Mouse (Mus musculus) small intestine, adult 2 months (tissue): ENCODE data around the gene Fbxl13. TPM values are rescaled to one million over a fixed set of nuclear protein-coding genes. Genes with fewer than 3 reads are reported as not detected.

ENCODE experiments used
- H3K27ac ChIP-seq: fragments of 200-500 bp; 2 replicates; pipeline ENCODE4 v1.5.1; 2012; ENCODE audit warnings: low read depth, low read length, control low read depth, inconsistent platforms; ENCODE audit not compliant: insufficient read depth
- H3K27me3 ChIP-seq: fragments of 200-500 bp; 2 replicates; pipeline ENCODE4 v1.6.1; 2012; ENCODE audit warnings: mild to moderate bottlenecking, moderate library complexity, low read length, inconsistent platforms; ENCODE audit not compliant: control insufficient read depth, insufficient read depth
- H3K36me3 ChIP-seq: fragments of 200-500 bp; 2 replicates; pipeline ENCODE4 v1.6.1; 2012; ENCODE audit warnings: mild to moderate bottlenecking, low read length, control low read depth, inconsistent platforms; ENCODE audit not compliant: control insufficient read depth, insufficient read depth
- H3K4me1 ChIP-seq: fragments of 200-500 bp; 2 replicates; pipeline ENCODE4 v1.6.1; 2012; ENCODE audit warnings: low read length, inconsistent platforms, mixed read lengths; ENCODE audit not compliant: control insufficient read depth, insufficient read depth, insufficient read length
- H3K4me3 ChIP-seq: fragments of 200-500 bp; 2 replicates; pipeline ENCODE4 v1.5.1; 2012; ENCODE audit warnings: low read depth, mild to moderate bottlenecking, control low read depth, inconsistent platforms, low read length, moderate library complexity
- CTCF ChIP-seq: fragments of 200-500 bp; IDR thresholded peaks from 2 replicates; pipeline ENCODE4 v1.5.1; 2012; ENCODE audit warnings: low read depth, mild to moderate bottlenecking, control low read depth, inconsistent platforms, low read length, moderate library complexity, mixed read lengths; ENCODE audit not compliant: insufficient replicate concordance, insufficient read length; ENCODE audit errors: extremely low read depth
- POLR2A ChIP-seq: fragments of 200-500 bp; IDR thresholded peaks from 2 replicates; pipeline ENCODE4 v1.6.1; 2012; ENCODE audit warnings: low read depth, mild to moderate bottlenecking, control low read depth, inconsistent platforms, low read length, moderate library complexity
- WGBS: fragments of 180-500 bp; shearing (Covaris S2); methylation state at CpG from one replicate; pipeline ENCODE4 v1.1.7; 2018; 5-methylcytosine and 5-hydroxymethylcytosine counted together
- polyA plus RNA-seq: library from polyadenylated mRNA; depleted of rRNA; stranded (reverse); fragments of >200 nt; gene quantifications from 2 replicates; pipeline ENCODE4 v1.2.3, GENCODE M21; 2012; rRNA removed

The Fbxl13 gene
- polyA plus RNA-seq = not detected in 2 replicates

- Histone ChIP-seq H3K4me3 (peak within 1 kb of the TSS; percentile 93), H3K27ac (peak within 1 kb of the TSS; percentile 50), H3K36me3 (peaks cover 17% of the 10 kb centered on the region), H3K27me3 (no peaks in the 10 kb centered on the region), H3K4me1 (peaks cover 2% of the 10 kb centered on the region; the same call in 1 of the 2 replicates)
- WGBS = 2% methylated on average over 39 of the region's 40 CpGs
- no peak for TF ChIP-seq CTCF
- peak; percentile 58; the same call in 1 of the 2 replicates for TF ChIP-seq POLR2A
Observed at GRCm38 (mm10) chr5:21645439-21646132, at the start of gene Fbxl13, which contains the start of gene Armc10. Gene Fbxl13, minus strand, starts transcription at chr5:21645634. Gene Armc10, plus strand, starts transcription at chr5:21645813.

- TF ChIP-seq POLR2A (no peak), CTCF (no peak)
- H3K27ac ChIP-seq = no peak overlapping the region
- 39% methylated on average over 3 of the region's 3 CpGs for WGBS
- H3K36me3 ChIP-seq = no peaks in the 10 kb centered on the region
- no peak overlapping the region for H3K4me3 ChIP-seq
- H3K4me1 ChIP-seq = peaks cover 10% of the 10 kb centered on the region; the same call in 1 of the 2 replicates
- H3K27me3 ChIP-seq = no peaks in the 10 kb centered on the region
Observed at GRCm38 (mm10) chr5:21694854-21695490, 49.5 kb upstream of the Fbxl13 start.

- Histone ChIP-seq H3K27ac (no peak overlapping the region), H3K27me3 (no peaks in the 10 kb centered on the region), H3K4me1 (peaks cover 10% of the 10 kb centered on the region; the same call in 1 of the 2 replicates), H3K4me3 (no peak overlapping the region), H3K36me3 (0 out of 2 replicates have a peak, but pooled peaks cover 1% of the 10 kb centered on the region)
- WGBS = 13% methylated on average over 3 of the region's 3 CpGs
- TF ChIP-seq CTCF (no peak), POLR2A (no peak)
Observed at GRCm38 (mm10) chr5:21693372-21693870, 48.0 kb upstream of the Fbxl13 start.

GRCm38 (mm10) chr5:21692230-21692629 is 46.8 kb upstream of the Fbxl13 start:
- 0 out of 2 replicates have a peak, but pooled peaks cover 1% of the 10 kb centered on the region for H3K36me3 ChIP-seq
- TF ChIP-seq POLR2A = no peak
- TF ChIP-seq CTCF = no peak
- H3K27ac ChIP-seq = no peak overlapping the region
- peaks cover 10% of the 10 kb centered on the region; the same call in 1 of the 2 replicates for H3K4me1 ChIP-seq
- H3K27me3 ChIP-seq = no peaks in the 10 kb centered on the region
- H3K4me3 ChIP-seq = no peak overlapping the region
- 80% methylated on average over 5 of the region's 5 CpGs for WGBS

GRCm38 (mm10) chr5:21687042-21687441 is 41.6 kb upstream of the Fbxl13 start:
- TF ChIP-seq POLR2A (no peak), CTCF (no peak)
- 0 out of 2 replicates have a peak, but pooled peaks cover 1% of the 10 kb centered on the region for H3K36me3 ChIP-seq
- H3K27me3 ChIP-seq = no peaks in the 10 kb centered on the region
- H3K4me3 ChIP-seq = no peak overlapping the region
- H3K4me1 ChIP-seq = no peaks in the 10 kb centered on the region
- H3K27ac ChIP-seq = no peak overlapping the region
- 75% methylated on average over 4 of the region's 4 CpGs for WGBS

- no peak overlapping the region for H3K27ac ChIP-seq
- 87% methylated on average over 10 of the region's 10 CpGs for WGBS
- TF ChIP-seq POLR2A (no peak), CTCF (no peak)
Observed at GRCm38 (mm10) chr5:21685001-21685400, 39.6 kb upstream of the Fbxl13 start.

GRCm38 (mm10) chr5:21683811-21684210 is 38.4 kb upstream of the Fbxl13 start:
- Histone ChIP-seq H3K4me3 (no peak overlapping the region), H3K27ac (no peak overlapping the region), H3K4me1 (no peaks in the 10 kb centered on the region), H3K27me3 (no peaks in the 10 kb centered on the region), H3K36me3 (no peaks in the 10 kb centered on the region)
- WGBS = 99% methylated on average over 9 of the region's 9 CpGs
- TF ChIP-seq CTCF (no peak), POLR2A (no peak)

More at GRCm38 (mm10) chr5:21685001-21685400, 39.6 kb upstream of the Fbxl13 start:
- Histone ChIP-seq H3K27me3 (no peaks in the 10 kb centered on the region), H3K36me3 (0 out of 2 replicates have a peak, but pooled peaks cover 1% of the 10 kb centered on the region), H3K4me1 (no peaks in the 10 kb centered on the region), H3K4me3 (no peak overlapping the region)
